Mouse (Mus musculus) urinary bladder, postnatal 14 days (tissue): ENCODE measurements around the gene Hist1h1a.
"Not testable (repeated sequence)": the region's sequence is repeated elsewhere in the genome, so short reads cannot be mapped to it uniquely, and the experiment has no call there.

Experiments used
- DNase-seq: peaks from one replicate; pipeline ENCODE4 v3.0.0; 2021; ENCODE audit warnings: low spot score

Hist1h1a gene

GRCm38 (mm10) chr13:23763586-23764323 lies at the start of gene Hist1h1a:
Gene Hist1h1a (plus strand): TSS chr13:23763666.
- DNase-seq, result peak; percentile 84

- no peak for DNase-seq
Measured at GRCm38 (mm10) chr13:23716261-23717042, 47.0 kb upstream of the Hist1h1a start.

- no peak for DNase-seq
Measured at GRCm38 (mm10) chr13:23717176-23717575, 46.3 kb upstream of the Hist1h1a start.

- not testable (repeated sequence) for DNase-seq
Measured at GRCm38 (mm10) chr13:23717593-23718245, 45.7 kb upstream of the Hist1h1a start.

GRCm38 (mm10) chr13:23724239-23724638 lies 39.2 kb upstream of the Hist1h1a start:
- no peak for DNase-seq

GRCm38 (mm10) chr13:23725213-23725612 lies 38.3 kb upstream of the Hist1h1a start:
- no peak for DNase-seq

GRCm38 (mm10) chr13:23728472-23729191 lies 34.8 kb upstream of the Hist1h1a start:
- DNase-seq, result no peak

GRCm38 (mm10) chr13:23729192-23729525 lies 34.3 kb upstream of the Hist1h1a start:
- no peak for DNase-seq

GRCm38 (mm10) chr13:23729706-23730105 lies 33.8 kb upstream of the Hist1h1a start:
- DNase-seq, result no peak

GRCm38 (mm10) chr13:23730479-23730878 lies 33.0 kb upstream of the Hist1h1a start:
- DNase-seq, result peak; percentile 39

GRCm38 (mm10) chr13:23732156-23732804 lies 31.2 kb upstream of the Hist1h1a start:
- no peak for DNase-seq

GRCm38 (mm10) chr13:23737091-23737490 lies 26.4 kb upstream of the Hist1h1a start:
- no peak for DNase-seq

GRCm38 (mm10) chr13:23738041-23738440 lies 25.4 kb upstream of the Hist1h1a start:
- no peak for DNase-seq

GRCm38 (mm10) chr13:23738677-23739068 lies 24.8 kb upstream of the Hist1h1a start, which contains the start of gene Hist1h1c:
Gene Hist1h1c (plus strand): TSS chr13:23738808.
- DNase-seq, result peak; percentile 92

GRCm38 (mm10) chr13:23739069-23739921 lies 24.2 kb upstream of the Hist1h1a start:
- peak; percentile 94 for DNase-seq

GRCm38 (mm10) chr13:23739922-23740252 lies 23.6 kb upstream of the Hist1h1a start:
- no peak for DNase-seq

GRCm38 (mm10) chr13:23740256-23740840 lies 23.1 kb upstream of the Hist1h1a start:
- DNase-seq, result no peak

- DNase-seq, result no peak
Measured at GRCm38 (mm10) chr13:23740910-23741309, 22.6 kb upstream of the Hist1h1a start.

- no peak for DNase-seq
Measured at GRCm38 (mm10) chr13:23742007-23742406, 21.5 kb upstream of the Hist1h1a start.

GRCm38 (mm10) chr13:23743215-23743614 lies 20.3 kb upstream of the Hist1h1a start:
- DNase-seq, result no peak
